Mouse (Mus musculus) kidney, adult 2 months (tissue): ENCODE measurements around the gene Arrb2.

Experiments used
- CTCF ChIP-seq: fragments of 200-500 bp; conservative IDR thresholded peaks from 2 replicates; pipeline ENCODE4 v1.5.1; 2011; ENCODE audit warnings: low read depth, mild to moderate bottlenecking, control low read depth, low read length, moderate library complexity, mixed read lengths; ENCODE audit not compliant: insufficient read depth, insufficient read length
- POLR2A ChIP-seq: fragments of 200-500 bp; IDR thresholded peaks from one replicate; pipeline ENCODE4 v1.6.1; 2011; ENCODE audit warnings: low read depth, low read length, control low read depth

- TF ChIP-seq CTCF (no peak), POLR2A (no peak)
Observed at GRCm38 (mm10) chr11:70489684-70490083, 57.2 kb downstream of the Arrb2 start.
